Mouse (Mus musculus): ENCODE results near the gene Sec31a. TPM values are rescaled to one million over a fixed set of nuclear protein-coding genes. Genes with fewer than 3 reads are reported as not detected.
A peak's percentile ranks its signal among the peaks of the same experiment; 100 is the strongest.

Sec31a gene
- total RNA-seq, 2 experiments from 2014 or later = 101 to 103 TPM

- no peak for DNase-seq (ENCODE audit: low spot score in 2 of 2)
Measured at GRCm38 (mm10) chr5:100410281-100410680, 5.8 kb downstream of the Sec31a start.

- DNase-seq (ENCODE audit: low spot score in 2 of 2) = no peak
Measured at GRCm38 (mm10) chr5:100408485-100408884, 7.5 kb downstream of the Sec31a start.

- DNase-seq (ENCODE audit: low spot score in 2 of 2) = no peak
Measured at GRCm38 (mm10) chr5:100396753-100397152, 19.3 kb downstream of the Sec31a start.

- no peak for DNase-seq (ENCODE audit: low spot score in 2 of 2)
Measured at GRCm38 (mm10) chr5:100393681-100394080, 22.4 kb downstream of the Sec31a start.

GRCm38 (mm10) chr5:100392436-100392955, 23.5 kb downstream of the Sec31a start:
- DNase-seq (ENCODE audit: low spot score in 2 of 2) = no peak

GRCm38 (mm10) chr5:100383782-100384510, 32.1 kb downstream of the Sec31a start:
- no peak for DNase-seq (ENCODE audit: low spot score in 2 of 2)

- peak in 1 of 2 experiments; percentile 42 for DNase-seq (ENCODE audit: low spot score in 2 of 2)
Measured at GRCm38 (mm10) chr5:100381094-100381493, 34.9 kb downstream of the Sec31a start.

GRCm38 (mm10) chr5:100380277-100380676, 35.8 kb downstream of the Sec31a start:
- no peak for DNase-seq (ENCODE audit: low spot score in 2 of 2)

GRCm38 (mm10) chr5:100378981-100379380, 37.1 kb downstream of the Sec31a start:
- DNase-seq (ENCODE audit: low spot score in 2 of 2) = no peak

- no peak for DNase-seq (ENCODE audit: low spot score in 2 of 2)
Measured at GRCm38 (mm10) chr5:100378211-100378610, 37.8 kb downstream of the Sec31a start.

GRCm38 (mm10) chr5:100377376-100377775, 38.7 kb downstream of the Sec31a start:
- no peak for DNase-seq (ENCODE audit: low spot score in 2 of 2)

- no peak for DNase-seq (ENCODE audit: low spot score in 2 of 2)
Measured at GRCm38 (mm10) chr5:100374703-100375102, 41.3 kb downstream of the Sec31a start.

- peak; percentile 36 to 49 for DNase-seq (ENCODE audit: low spot score in 2 of 2)
Measured at GRCm38 (mm10) chr5:100373952-100374351, 42.1 kb downstream of the Sec31a start.

GRCm38 (mm10) chr5:100370919-100371318, 45.1 kb downstream of the Sec31a start:
- no peak for DNase-seq (ENCODE audit: low spot score in 2 of 2)

GRCm38 (mm10) chr5:100369825-100370459, 46.1 kb downstream of the Sec31a start:
- peak; percentile 32 to 52 for DNase-seq (ENCODE audit: low spot score in 2 of 2)

GRCm38 (mm10) chr5:100369093-100369492, 46.9 kb downstream of the Sec31a start:
- no peak for DNase-seq (ENCODE audit: low spot score in 2 of 2)

GRCm38 (mm10) chr5:100368527-100368926, 47.5 kb downstream of the Sec31a start:
- no peak for DNase-seq (ENCODE audit: low spot score in 2 of 2)

- no peak for DNase-seq (ENCODE audit: low spot score in 2 of 2)
Measured at GRCm38 (mm10) chr5:100367051-100367450, 49.0 kb downstream of the Sec31a start.

GRCm38 (mm10) chr5:100360296-100360695, 55.7 kb downstream of the Sec31a start:
- DNase-seq (ENCODE audit: low spot score in 2 of 2) = no peak

GRCm38 (mm10) chr5:100358334-100358733, 57.7 kb downstream of the Sec31a start:
- no peak for DNase-seq (ENCODE audit: low spot score in 2 of 2)

GRCm38 (mm10) chr5:100354644-100355043, 61.4 kb downstream of the Sec31a start:
- DNase-seq (ENCODE audit: low spot score in 2 of 2) = no peak
